Mouse (Mus musculus): ENCODE measurements at regions not wholly inside any gene's neighbourhood (a gene's known extent, or its start where the extent isn't known, plus 50 kb on each side); places are given as distances from the start of the nearest gene placed in this dataset.

- Histone ChIP-seq H3K9ac (ENCODE audit: low read length) (no peak overlapping the region), H3K4me1 (replicated peaks; ENCODE audit: control insufficient read depth, insufficient read depth, low read length) (no peaks in the 10 kb centered on the region), H3K4me2 (ENCODE audit: low read length) (no peak overlapping the region), H3K36me3 (ENCODE audit: control insufficient read depth, insufficient read depth, low read length) (no peaks in the 10 kb centered on the region), H3K27ac (ENCODE audit: low read depth) (no peak overlapping the region), H3K9me3 (ENCODE audit: control insufficient read depth, low read length) (no peaks in the 10 kb centered on the region), H3K4me3 (ENCODE audit: low read depth, low read length) (no peak overlapping the region), H3K27me3 (replicated peaks; ENCODE audit: control insufficient read depth, insufficient read depth, low read length) (no peaks in the 10 kb centered on the region)
- ATAC-seq (replicated peaks; ENCODE audit: low FRiP score, low TSS enrichment, low read depth) (no peak), DNase-seq (ENCODE audit: low spot score) (no peak)
- WGBS = 80% methylated on average over 8 of the region's 8 CpGs
These were observed 308.6 kb downstream of the Spry2 start for GRCm38 (mm10) chr14:105588029-105588390.

DNA sequence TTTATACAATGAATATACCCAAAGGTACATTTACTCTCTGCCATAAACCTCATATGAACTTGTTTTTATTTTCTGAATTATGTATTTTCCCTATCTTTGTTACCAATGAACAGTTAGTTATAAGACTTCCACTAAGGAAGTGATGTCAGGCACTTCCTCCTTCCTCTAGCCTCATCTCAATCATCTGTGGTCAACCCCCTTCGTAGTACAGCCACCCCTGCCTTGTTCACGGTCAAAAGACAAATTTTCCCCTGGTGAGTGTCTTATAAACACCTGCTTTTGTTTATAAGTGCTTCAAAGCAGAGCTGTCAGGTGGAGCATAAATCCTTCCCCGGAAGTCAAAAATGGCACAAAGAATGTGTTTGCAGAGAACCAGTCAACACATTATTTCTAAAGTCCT is 312.0 kb downstream of the Spry2 start:
- ATAC-seq (replicated peaks; ENCODE audit: low FRiP score, low TSS enrichment, low read depth) = no peak
- Histone ChIP-seq H3K4me1 (replicated peaks; ENCODE audit: control insufficient read depth, insufficient read depth, low read length) (no peaks in the 10 kb centered on the region), H3K9me3 (ENCODE audit: control insufficient read depth, low read length) (no peaks in the 10 kb centered on the region), H3K27me3 (replicated peaks; ENCODE audit: control insufficient read depth, insufficient read depth, low read length) (no peaks in the 10 kb centered on the region), H3K27ac (ENCODE audit: low read depth) (no peak overlapping the region), H3K4me2 (ENCODE audit: low read length) (no peak overlapping the region), H3K36me3 (ENCODE audit: control insufficient read depth, insufficient read depth, low read length) (no peaks in the 10 kb centered on the region), H3K9ac (ENCODE audit: low read length) (no peak overlapping the region), H3K4me3 (ENCODE audit: low read depth, low read length) (no peak overlapping the region)
- no peak for DNase-seq (ENCODE audit: low spot score)
- 34% methylated on average over 3 of the region's 3 CpGs for WGBS

DNA sequence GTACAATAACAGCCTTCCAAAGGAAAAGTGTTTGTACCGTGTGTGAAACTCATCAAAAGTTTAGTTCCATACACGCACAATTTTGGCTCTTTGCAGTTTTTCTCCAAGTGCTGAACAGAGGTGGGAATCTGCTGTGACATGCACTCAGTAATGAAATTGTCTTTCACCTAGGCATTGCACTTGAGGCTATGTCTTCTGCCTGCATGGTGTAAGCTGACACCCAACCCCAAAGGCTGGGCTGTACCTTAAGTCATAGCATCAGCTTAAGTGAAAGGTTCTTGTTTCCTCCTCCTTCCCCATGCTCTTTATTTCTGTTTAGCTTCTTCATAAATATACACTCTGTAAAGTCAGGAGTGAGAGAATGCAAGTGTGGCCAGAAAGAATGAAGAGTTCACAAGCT is 313.1 kb downstream of the Spry2 start:
- H3K4me2 ChIP-seq (ENCODE audit: low read length) = no peak overlapping the region
- no peak for DNase-seq (ENCODE audit: low spot score)
- H3K4me3 ChIP-seq (ENCODE audit: low read depth, low read length) = no peak overlapping the region
- no peaks in the 10 kb centered on the region for H3K27me3 ChIP-seq (replicated peaks; ENCODE audit: control insufficient read depth, insufficient read depth, low read length)
- H3K36me3 ChIP-seq (ENCODE audit: control insufficient read depth, insufficient read depth, low read length) = no peaks in the 10 kb centered on the region
- ATAC-seq (replicated peaks; ENCODE audit: low FRiP score, low TSS enrichment, low read depth) = no peak
- H3K4me1 ChIP-seq (replicated peaks; ENCODE audit: control insufficient read depth, insufficient read depth, low read length) = no peaks in the 10 kb centered on the region
- 85% methylated on average over 2 of the region's 2 CpGs for WGBS
- H3K9ac ChIP-seq (ENCODE audit: low read length) = no peak overlapping the region
- H3K27ac ChIP-seq (ENCODE audit: low read depth) = no peak overlapping the region
- no peaks in the 10 kb centered on the region for H3K9me3 ChIP-seq (ENCODE audit: control insufficient read depth, low read length)

DNA sequence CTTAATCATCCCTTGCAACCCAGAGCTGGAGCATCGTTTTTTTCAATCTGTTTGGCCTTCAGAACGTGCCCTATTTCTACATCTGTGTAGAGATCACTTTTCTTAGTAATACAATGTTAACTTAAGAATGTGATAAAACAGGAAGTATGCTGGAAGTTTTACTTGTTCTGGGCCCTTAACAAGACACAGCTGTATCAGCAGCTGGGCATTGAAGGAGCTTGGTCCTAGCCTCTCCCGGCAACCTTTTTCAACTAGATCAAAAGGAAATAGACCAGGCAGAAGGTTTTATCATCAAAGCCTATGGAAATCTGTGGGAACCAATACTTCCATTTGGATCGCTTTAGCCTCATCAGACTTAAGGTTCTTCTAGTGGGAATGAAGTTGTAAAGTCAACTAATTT is 317.9 kb downstream of the Ndfip2 start:
- DNase-seq (ENCODE audit: low spot score) = no peak
- 51% methylated on average over 4 of the region's 4 CpGs for WGBS

GRCm38 (mm10) chr14:105572036-105572891 is 313.9 kb downstream of the Ndfip2 start:
- Histone ChIP-seq H3K9me3 (ENCODE audit: control insufficient read depth, low read length) (no peaks in the 10 kb centered on the region), H3K4me2 (ENCODE audit: low read length) (no peak overlapping the region), H3K27ac (ENCODE audit: low read depth) (no peak overlapping the region), H3K9ac (ENCODE audit: low read length) (no peak overlapping the region), H3K4me1 (replicated peaks; ENCODE audit: control insufficient read depth, insufficient read depth, low read length) (peaks cover 9% of the 10 kb centered on the region), H3K27me3 (replicated peaks; ENCODE audit: control insufficient read depth, insufficient read depth, low read length) (no peaks in the 10 kb centered on the region), H3K36me3 (ENCODE audit: control insufficient read depth, insufficient read depth, low read length) (no peaks in the 10 kb centered on the region), H3K4me3 (ENCODE audit: low read depth, low read length) (no peak overlapping the region)
- 47% methylated on average over 18 of the region's 18 CpGs for WGBS
- DNase-seq (ENCODE audit: low spot score) (no peak), ATAC-seq (replicated peaks; ENCODE audit: low FRiP score, low TSS enrichment, low read depth) (no peak)

More for the DNA sequence above, 317.9 kb downstream of the Ndfip2 start:
- no peaks in the 10 kb centered on the region for H3K9me3 ChIP-seq (ENCODE audit: control insufficient read depth, low read length)
- no peak overlapping the region for H3K4me2 ChIP-seq (ENCODE audit: low read length)
- no peaks in the 10 kb centered on the region for H3K36me3 ChIP-seq (ENCODE audit: control insufficient read depth, insufficient read depth, low read length)
- H3K4me3 ChIP-seq (ENCODE audit: low read depth, low read length) = no peak overlapping the region
- no peak overlapping the region for H3K27ac ChIP-seq (ENCODE audit: low read depth)
- H3K4me1 ChIP-seq (replicated peaks; ENCODE audit: control insufficient read depth, insufficient read depth, low read length) = peaks cover 9% of the 10 kb centered on the region
- no peak overlapping the region for H3K9ac ChIP-seq (ENCODE audit: low read length)
- ATAC-seq (replicated peaks; ENCODE audit: low FRiP score, low TSS enrichment, low read depth) = no peak
- no peaks in the 10 kb centered on the region for H3K27me3 ChIP-seq (replicated peaks; ENCODE audit: control insufficient read depth, insufficient read depth, low read length)

DNA sequence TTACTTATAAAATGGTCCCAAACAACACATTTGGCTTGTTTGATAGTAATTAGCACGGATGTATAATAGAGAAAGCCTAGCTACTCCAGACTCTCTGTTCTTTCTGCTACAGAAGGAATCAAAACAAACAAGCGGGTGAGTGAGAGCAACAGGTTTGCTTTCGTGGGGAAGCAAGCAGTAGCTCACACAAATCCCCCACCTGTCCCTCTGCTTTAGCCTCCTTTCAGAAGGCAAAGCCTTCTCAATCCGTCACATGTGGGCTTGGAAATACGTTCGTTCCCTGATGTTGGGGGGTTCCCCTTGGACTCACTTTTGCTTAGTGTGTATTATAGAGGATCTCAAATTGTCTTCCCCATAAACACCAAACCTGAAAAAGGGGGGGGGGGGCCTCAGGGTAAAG is 311.8 kb downstream of the Ndfip2 start:
- Histone ChIP-seq H3K36me3 (ENCODE audit: control insufficient read depth, insufficient read depth, low read length) (no peaks in the 10 kb centered on the region), H3K27me3 (replicated peaks; ENCODE audit: control insufficient read depth, insufficient read depth, low read length) (no peaks in the 10 kb centered on the region), H3K4me2 (ENCODE audit: low read length) (no peak overlapping the region), H3K9me3 (ENCODE audit: control insufficient read depth, low read length) (no peaks in the 10 kb centered on the region), H3K4me3 (ENCODE audit: low read depth, low read length) (no peak overlapping the region), H3K27ac (ENCODE audit: low read depth) (no peak overlapping the region), H3K9ac (ENCODE audit: low read length) (no peak overlapping the region), H3K4me1 (replicated peaks; ENCODE audit: control insufficient read depth, insufficient read depth, low read length) (peaks cover 5% of the 10 kb centered on the region; the same call in 1 of the 2 replicates)
- ATAC-seq (replicated peaks; ENCODE audit: low FRiP score, low TSS enrichment, low read depth) (no peak), DNase-seq (ENCODE audit: low spot score) (no peak)
- WGBS = 68% methylated on average over 6 of the region's 6 CpGs

DNA sequence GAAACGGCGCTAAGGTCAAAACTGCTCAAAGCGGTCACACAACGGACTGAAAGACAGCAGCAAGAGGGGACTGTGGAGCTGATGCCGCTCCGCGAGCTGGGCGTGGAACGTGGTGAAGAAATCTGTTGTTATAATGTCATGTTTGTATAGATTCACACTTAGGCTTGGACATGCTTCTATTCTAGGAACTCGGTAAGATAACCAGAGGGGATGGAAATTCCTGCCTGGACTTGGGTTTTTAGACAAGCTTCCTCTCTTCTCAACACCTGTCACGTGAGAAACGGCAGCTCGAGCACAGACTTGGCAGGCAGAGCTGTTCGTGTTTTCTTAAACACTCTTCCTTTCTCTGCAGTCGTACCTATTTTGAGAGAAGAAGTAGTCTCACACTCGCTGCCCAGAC is 307.5 kb downstream of the Ndfip2 start:
- H3K27me3 ChIP-seq (replicated peaks; ENCODE audit: control insufficient read depth, insufficient read depth, low read length) = no peaks in the 10 kb centered on the region
- H3K4me2 ChIP-seq (ENCODE audit: low read length) = no peak overlapping the region
- WGBS = 66% methylated on average over 16 of the region's 16 CpGs
- ATAC-seq (replicated peaks; ENCODE audit: low FRiP score, low TSS enrichment, low read depth) (no peak), DNase-seq (ENCODE audit: low spot score) (no peak)
- no peak overlapping the region for H3K4me3 ChIP-seq (ENCODE audit: low read depth, low read length)
- H3K36me3 ChIP-seq (ENCODE audit: control insufficient read depth, insufficient read depth, low read length) = no peaks in the 10 kb centered on the region
- H3K4me1 ChIP-seq (replicated peaks; ENCODE audit: control insufficient read depth, insufficient read depth, low read length) = no peaks in the 10 kb centered on the region
- H3K9me3 ChIP-seq (ENCODE audit: control insufficient read depth, low read length) = no peaks in the 10 kb centered on the region
- H3K27ac ChIP-seq (ENCODE audit: low read depth) = no peak overlapping the region
- H3K9ac ChIP-seq (ENCODE audit: low read length) = no peak overlapping the region

DNA sequence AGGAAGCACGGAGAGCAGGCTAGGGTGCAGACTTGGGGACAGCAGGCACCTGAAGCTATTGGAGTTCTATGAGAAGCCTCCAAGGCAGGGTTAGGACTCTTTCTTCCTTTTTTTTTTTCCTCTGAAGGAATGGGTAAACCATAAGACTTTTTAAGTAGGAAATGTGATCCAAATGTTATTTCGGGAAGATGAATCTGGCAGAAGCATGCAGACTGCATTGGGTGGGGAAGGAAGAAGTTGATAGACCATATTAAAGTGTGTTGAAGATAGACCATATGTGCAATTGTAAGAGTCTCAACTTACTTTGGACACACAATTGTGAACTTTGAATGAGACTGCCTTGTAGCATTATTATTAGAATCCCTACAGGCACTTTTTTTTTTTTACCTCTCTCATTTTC is 304.5 kb downstream of the Ndfip2 start:
- no peak overlapping the region for H3K4me3 ChIP-seq (ENCODE audit: low read depth, low read length)
- no peaks in the 10 kb centered on the region for H3K4me1 ChIP-seq (replicated peaks; ENCODE audit: control insufficient read depth, insufficient read depth, low read length)
- 92% methylated on average over 2 of the region's 2 CpGs for WGBS
- H3K9ac ChIP-seq (ENCODE audit: low read length) = no peak overlapping the region
- no peak overlapping the region for H3K27ac ChIP-seq (ENCODE audit: low read depth)
- no peak for ATAC-seq (replicated peaks; ENCODE audit: low FRiP score, low TSS enrichment, low read depth)
- no peaks in the 10 kb centered on the region for H3K27me3 ChIP-seq (replicated peaks; ENCODE audit: control insufficient read depth, insufficient read depth, low read length)
- no peak overlapping the region for H3K4me2 ChIP-seq (ENCODE audit: low read length)
- H3K9me3 ChIP-seq (ENCODE audit: control insufficient read depth, low read length) = no peaks in the 10 kb centered on the region
- H3K36me3 ChIP-seq (ENCODE audit: control insufficient read depth, insufficient read depth, low read length) = no peaks in the 10 kb centered on the region
- DNase-seq (ENCODE audit: low spot score) = no peak

GRCm38 (mm10) chr14:105556813-105557212 is 298.4 kb downstream of the Ndfip2 start:
- Histone ChIP-seq H3K27ac (ENCODE audit: low read depth) (no peak overlapping the region), H3K4me1 (replicated peaks; ENCODE audit: control insufficient read depth, insufficient read depth, low read length) (no peaks in the 10 kb centered on the region), H3K4me2 (ENCODE audit: low read length) (no peak overlapping the region), H3K9ac (ENCODE audit: low read length) (no peak overlapping the region), H3K4me3 (ENCODE audit: low read depth, low read length) (no peak overlapping the region), H3K9me3 (ENCODE audit: control insufficient read depth, low read length) (no peaks in the 10 kb centered on the region), H3K36me3 (ENCODE audit: control insufficient read depth, insufficient read depth, low read length) (no peaks in the 10 kb centered on the region), H3K27me3 (replicated peaks; ENCODE audit: control insufficient read depth, insufficient read depth, low read length) (no peaks in the 10 kb centered on the region)
- 73% methylated on average over 3 of the region's 3 CpGs for WGBS
- DNase-seq (ENCODE audit: low spot score) (no peak), ATAC-seq (replicated peaks; ENCODE audit: low FRiP score, low TSS enrichment, low read depth) (no peak)
